ENCODE assay signal across 23 mouse cellular contexts in genomic region chr6:34619494-34619893, GRCm38 (mm10). TPM values are rescaled to one million over a fixed set of nuclear protein-coding genes. Genes with fewer than 3 reads are reported as not detected.
DNase-seq lines count a peak whose midpoint lies in the region; ATAC-seq and TF ChIP-seq lines count a peak whose summit lies in the region.
"Had no signal": no experiment of that assay in that cellular context is flagged by ENCODE, and none has a peak within 500 bp of the region (broad histone marks: within the 10 kb centered on the region; RNA-seq: fewer than 3 reads in every experiment).

No protein-coding gene starts in this region.

- H3K79me2 ChIP-seq in heart, adult 2 months (replicated peaks; ENCODE audit: control insufficient read depth, insufficient read depth, low read length) = 0 out of 2 replicates have a peak, but pooled peaks cover 1% of the 10 kb centered on the region

- H3K9me3 ChIP-seq in limb, embryonic 11.5 days (ENCODE audit: control insufficient read depth, low read length) = no peaks in the 10 kb centered on the region
- H3K9me3 ChIP-seq: embryonic facial prominence, embryonic 13.5 days; forebrain, embryonic 15.5 days; neural tube, embryonic 12.5 days had no signal

- TF ChIP-seq EP300 in heart, adult 2 months (IDR thresholded peaks at IDR 0.05; ENCODE audit: insufficient read depth, low read depth, low read length) = no peak

- no peak overlapping the region for H3K9ac ChIP-seq in heart, adult 2 months (ENCODE audit: low read depth, low read length)
- no peak overlapping the region for H3K9ac ChIP-seq in limb, embryonic 11.5 days (ENCODE audit: low read length)
- H3K9ac ChIP-seq: embryonic facial prominence, embryonic 13.5 days; forebrain, embryonic 15.5 days; hindbrain, embryonic 14.5 days; neural tube, embryonic 12.5 days had no signal

- H3K4me2 ChIP-seq in limb, embryonic 11.5 days (ENCODE audit: low read depth, severe bottlenecking) = no peak overlapping the region
- H3K4me2 ChIP-seq: embryonic facial prominence, embryonic 13.5 days; forebrain, embryonic 15.5 days; hindbrain, embryonic 14.5 days; neural tube, embryonic 12.5 days had no signal

- no peaks in the 10 kb centered on the region for H3K27me3 ChIP-seq in heart, adult 2 months (ENCODE audit: control insufficient read depth, insufficient read depth, low read length)
- H3K27me3 ChIP-seq in limb, embryonic 11.5 days (ENCODE audit: control insufficient read depth, insufficient read depth, low read length) = no peaks in the 10 kb centered on the region
- H3K27me3 ChIP-seq: embryonic facial prominence, embryonic 13.5 days; forebrain, embryonic 15.5 days; neural tube, embryonic 12.5 days had no signal

- peak overlapping the region; percentile 66 for H3K27ac ChIP-seq in heart, adult 2 months
- no peak overlapping the region for H3K27ac ChIP-seq in limb, embryonic 11.5 days (replicated peaks; ENCODE audit: low read depth, low read length)
- H3K27ac ChIP-seq: embryonic facial prominence, embryonic 13.5 days; forebrain, embryonic 15.5 days; hindbrain, embryonic 14.5 days; neural tube, embryonic 12.5 days had no signal

- H3K4me1 ChIP-seq in heart, adult 2 months (ENCODE audit: control insufficient read depth, insufficient read depth, low read length) = peaks cover 4% of the 10 kb centered on the region
- H3K4me1 ChIP-seq in limb, embryonic 11.5 days (ENCODE audit: control insufficient read depth, insufficient read depth, low read length) = no peaks in the 10 kb centered on the region
- H3K4me1 ChIP-seq: forebrain, embryonic 15.5 days; neural tube, embryonic 12.5 days had no signal

- H3K36me3 ChIP-seq in heart, adult 2 months (ENCODE audit: control insufficient read depth, insufficient read depth, low read length) = peaks cover 12% of the 10 kb centered on the region
- no peaks in the 10 kb centered on the region for H3K36me3 ChIP-seq in limb, embryonic 11.5 days (ENCODE audit: control insufficient read depth, insufficient read depth, low read length)
- H3K36me3 ChIP-seq: embryonic facial prominence, embryonic 13.5 days; forebrain, embryonic 15.5 days; neural tube, embryonic 12.5 days had no signal

- TF ChIP-seq CTCF in heart, adult 2 months (IDR thresholded peaks at IDR 0.05) = no peak

- TF ChIP-seq POLR2A in heart, adult 2 months (IDR thresholded peaks at IDR 0.05; ENCODE audit: insufficient read depth, low read depth, low read length) = no peak

- no peak for ATAC-seq in limb, embryonic 11.5 days (ENCODE audit: insufficient number of reproducible peaks, low FRiP score, low TSS enrichment, low read depth)
- ATAC-seq in erythroblast, adult 5-6 weeks (replicated peaks; ENCODE audit: low FRiP score, poor library complexity, severe bottlenecking) = no peak
- ATAC-seq: forebrain, embryonic 15.5 days; inflammation-experienced regulatory T-cells, adult 6 months had no signal

- H3K4me3 ChIP-seq in heart, adult 2 months = no peak overlapping the region
- H3K4me3 ChIP-seq in limb, embryonic 11.5 days (ENCODE audit: low read depth, low read length) = no peak overlapping the region
- H3K4me3 ChIP-seq: embryonic facial prominence, embryonic 13.5 days; forebrain, embryonic 15.5 days; neural tube, embryonic 12.5 days had no signal

- no peak for DNase-seq in heart, adult 2 months
- DNase-seq in heart, adult 8-10 months (ENCODE audit: low spot score) = no peak
- peak; percentile 56 for DNase-seq in lung, postnatal 36 days
- no peak for DNase-seq in lung, adult 18-20 months
- DNase-seq in limb, embryonic 11.5 days (ENCODE audit: low spot score) = peak; percentile 8
- no peak for DNase-seq in spleen, postnatal 10 days (ENCODE audit: low spot score in 2 of 2)
- DNase-seq: adrenal gland, postnatal 25 days; cerebellum, adult 11-12 months; cerebellum, postnatal 10 days; gastrocnemius, postnatal 25 days; heart, postnatal 4 days; kidney, adult 8-10 months; kidney, postnatal 14 days; lung, postnatal 10 days; midbrain, embryonic 14.5 days; right cerebral cortex, postnatal 14 days had no signal

- intact Hi-C loops in heart, adult 2 months (cut with DNase I) = loop anchor here (1.0 kb wide), 1 partner anchor 8 kb away; no protein-coding TSS in a partner anchor

- 24% methylated on average over 2 of the region's 2 CpGs for WGBS in heart, adult 2 months
- 84% methylated on average over 2 of the region's 2 CpGs for WGBS in limb, embryonic 11.5 days

RNA-seq across cellular contexts. Expression of gene Cald1, which starts 21.2 kb away (rescaled TPM):
- total RNA-seq in heart, adult 2 months (2021) = 10 to 100 TPM; 47.6 to 62.8 TPM
- 14.1 and 28.2 TPM in 2 replicates for polyA plus RNA-seq in heart, adult 2 months (2012; rRNA removed)
- 10 to 100 TPM; 38.7 to 48.1 (median 43.9) TPM for total RNA-seq in heart, adult 8-10 months (2022)
- polyA plus RNA-seq in limb, embryonic 11.5 days (2014; fragmentation: Nextera tagmentation; extraction: Ambion mirVana) = 155 and 167 TPM in 2 replicates
- 1.2 TPM in 1 of 2 replicates, not detected in the other for total RNA-seq in erythroblast, adult 5-6 weeks (2015; ENCODE audit: low replicate concordance)
- 0.26 TPM in 1 of 2 replicates, not detected in the other for total RNA-seq in erythroblast, adult 5-6 weeks (2017; ENCODE audit: low replicate concordance)
- total RNA-seq: megakaryocyte-erythroid progenitor cell, adult 5-6 weeks had no signal

Comparison
In these comparisons a context has a peak if more than half of its experiments do, and no peak if none do; other contexts are left out.
1. DNase-seq: peak in lung, postnatal 36 days (single experiment) and limb, embryonic 11.5 days (single experiment); none in heart, adult 2 months (0 of 2), heart, adult 8-10 months (single experiment), lung, adult 18-20 months (0 of 2) and spleen, postnatal 10 days (0 of 2).
2. RNA of gene Cald1, which starts 21.2 kb away (total RNA-seq): 47.6 to 62.8 TPM in heart, adult 2 months and 38.7 to 48.1 TPM in heart, adult 8-10 months; 0.26 to 1.2 TPM in erythroblast, adult 5-6 weeks; every median in the first group is over 10 times any median in the second.